Mouse (Mus musculus) heart, embryonic 13.5 days (tissue): ENCODE measurements around the gene Fam71e1. TPM values are rescaled to one million over a fixed set of nuclear protein-coding genes. Genes with fewer than 3 reads are reported as not detected.

Source experiments
- ATAC-seq: fragments of 200-750 bp; cut with Nextera tagmentation; 2 replicates; pipeline ENCODE4 v1.8.0; 2017; ENCODE audit warnings: moderate TSS enrichment; ENCODE audit not compliant: insufficient number of reproducible peaks, low FRiP score, low TSS enrichment; ENCODE audit errors: extremely low read depth
- H3K27ac ChIP-seq: fragments of 300-500 bp; sonication (generic); replicated peaks from 2 replicates; pipeline ENCODE4 v1.5.1; 2015; ENCODE audit warnings: moderate library complexity, mild to moderate bottlenecking, inconsistent platforms
- H3K27me3 ChIP-seq: fragments of 300-500 bp; sonication (generic); replicated peaks from 2 replicates; pipeline ENCODE4 v1.6.1; 2015; ENCODE audit warnings: mild to moderate bottlenecking, inconsistent platforms
- H3K36me3 ChIP-seq: fragments of 300-500 bp; sonication (generic); 2 replicates; pipeline ENCODE4 v1.6.1; 2015; ENCODE audit warnings: mild to moderate bottlenecking, inconsistent platforms
- H3K4me1 ChIP-seq: fragments of 300-500 bp; sonication (generic); 2 replicates; pipeline ENCODE4 v1.6.1; 2015; ENCODE audit warnings: inconsistent platforms
- H3K4me2 ChIP-seq: fragments of 300-500 bp; sonication (generic); 2 replicates; pipeline ENCODE4 v1.6.1; 2015; ENCODE audit warnings: inconsistent platforms, mild to moderate bottlenecking, moderate library complexity
- H3K4me3 ChIP-seq: fragments of 300-500 bp; sonication (generic); 2 replicates; pipeline ENCODE4 v1.5.1; 2015; ENCODE audit warnings: moderate library complexity, mild to moderate bottlenecking, inconsistent platforms
- H3K9ac ChIP-seq: fragments of 300-500 bp; sonication (generic); 2 replicates; pipeline ENCODE4 v1.6.1; 2015; ENCODE audit warnings: inconsistent platforms, mild to moderate bottlenecking, moderate library complexity
- H3K9me3 ChIP-seq: fragments of 300-500 bp; sonication (generic); 2 replicates; pipeline ENCODE4 v1.6.1; 2016; ENCODE audit warnings: inconsistent platforms
- WGBS: fragments of 180-500 bp; shearing (Covaris S2); methylation state at CpG from one replicate; pipeline ENCODE4 v1.1.7; 2015; ENCODE audit warnings: mixed read lengths; 5-methylcytosine and 5-hydroxymethylcytosine counted together
- polyA plus RNA-seq: library from polyadenylated mRNA; unstranded; fragments of >200 nt; fragmentation: Nextera tagmentation; extraction: Ambion mirVana; gene quantifications from 2 replicates; pipeline ENCODE4 v1.2.1, GENCODE M21; 2015

Fam71e1 gene
- polyA plus RNA-seq, 1 experiment from 2014 or later = 9.1 TPM

DNA sequence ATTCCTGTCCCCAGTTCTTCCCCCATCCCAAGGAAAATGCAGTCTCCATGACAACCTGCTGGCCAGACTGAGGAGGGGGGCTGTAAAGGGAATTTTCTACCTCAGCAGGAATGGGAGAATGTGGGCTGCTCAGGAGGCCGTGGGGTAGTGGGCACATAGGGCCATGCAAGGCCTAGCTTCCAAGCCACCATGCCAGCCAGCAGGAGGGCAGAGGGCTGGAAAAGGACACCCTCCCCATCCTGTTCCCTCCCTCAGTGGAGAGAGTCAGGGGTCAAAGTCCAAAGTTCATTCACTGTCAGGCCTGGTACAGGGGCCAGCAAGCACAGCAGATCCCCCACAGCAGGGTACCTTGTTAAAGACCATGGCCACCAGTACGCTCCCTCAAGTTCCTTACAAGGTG lies 31.3 kb upstream of the Fam71e1 start, which contains the start of gene Aspdh:
Gene Aspdh (plus strand): TSS at position 281 of the 400 bp plus-strand sequence.
- Histone ChIP-seq H3K4me1 (peaks cover 61% of the 10 kb centered on the region), H3K27ac (0 out of 2 replicates have a peak within 1 kb of the TSS, but pooled peaks have one; percentile 16)
- WGBS = 64% methylated on average over 2 of the region's 2 CpGs

DNA sequence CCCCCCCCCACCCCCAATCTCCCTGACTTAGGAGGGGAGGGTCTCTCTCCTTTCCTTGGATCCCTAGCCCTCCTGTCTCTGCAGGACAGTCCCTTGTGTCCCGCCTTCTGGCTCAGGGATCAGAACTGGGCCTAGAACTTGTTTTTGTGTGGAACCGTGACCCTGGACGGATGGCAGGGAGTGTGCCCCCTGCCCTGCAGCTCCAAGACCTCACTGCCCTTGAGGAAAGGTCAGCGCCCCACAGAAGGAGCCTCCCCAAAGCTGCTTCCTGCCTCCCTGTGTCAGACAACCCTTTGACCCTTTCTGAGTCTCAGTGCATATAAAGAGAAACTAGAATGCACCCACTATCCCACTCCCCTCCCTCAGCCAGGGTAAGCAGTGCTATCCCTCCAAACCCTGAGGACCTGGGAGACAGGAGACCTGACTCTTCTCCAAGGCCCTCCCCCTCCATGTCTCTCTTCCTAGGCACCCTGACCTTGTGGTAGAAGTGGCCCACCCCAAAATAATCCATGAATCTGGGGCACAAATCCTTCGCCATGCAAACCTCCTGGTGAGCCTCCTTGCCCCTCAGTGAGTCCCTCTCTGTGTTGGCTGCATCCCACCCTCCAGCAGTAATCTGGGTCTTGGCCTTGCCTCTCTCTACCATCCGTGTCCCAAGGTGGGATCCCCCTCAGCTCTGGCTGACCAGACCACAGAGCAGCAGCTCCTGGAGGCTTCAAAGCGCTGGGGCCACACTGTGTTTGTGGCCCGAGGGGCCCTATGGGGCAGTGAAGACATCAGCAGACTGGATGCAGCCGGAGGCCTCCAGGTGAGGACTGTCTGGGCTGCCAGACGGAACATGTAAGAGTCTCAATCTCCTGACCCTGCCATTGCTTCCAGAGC lies 30.1 kb upstream of the Fam71e1 start:
- no peak for ATAC-seq
- no peak overlapping the region; the same call in 1 of the 2 replicates for H3K9ac ChIP-seq

More for the DNA sequence above, 31.3 kb upstream of the Fam71e1 start, which contains the start of gene Aspdh:
- peak within 1 kb of the TSS; percentile 37 for H3K9ac ChIP-seq
- H3K36me3 ChIP-seq = peaks cover 30% of the 10 kb centered on the region
- no peak within 1 kb of the TSS for H3K4me2 ChIP-seq
- no peaks in the 10 kb centered on the region for H3K9me3 ChIP-seq
- no peak for ATAC-seq
- H3K27me3 ChIP-seq = peaks cover 52% of the 10 kb centered on the region
- no peak within 1 kb of the TSS for H3K4me3 ChIP-seq

DNA sequence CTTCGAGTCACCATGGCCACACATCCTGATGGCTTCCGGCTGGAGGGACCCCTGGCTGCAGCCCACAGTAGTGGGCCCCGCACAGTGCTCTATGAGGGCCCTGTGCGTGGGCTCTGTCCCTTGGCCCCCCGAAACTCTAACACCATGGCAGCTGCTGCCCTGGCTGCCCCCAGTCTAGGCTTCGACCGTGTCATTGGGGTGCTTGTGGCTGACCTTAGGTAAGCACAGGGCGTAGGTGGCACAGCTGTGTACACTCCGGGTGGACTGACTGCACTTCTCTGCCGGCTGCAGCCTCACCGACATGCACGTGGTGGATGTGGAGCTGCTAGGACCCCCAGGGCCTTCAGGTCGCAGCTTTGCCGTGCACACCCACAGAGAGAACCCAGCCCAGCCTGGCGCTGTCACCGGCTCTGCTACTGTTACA lies 29.5 kb upstream of the Fam71e1 start:
- WGBS = 81% methylated on average over 16 of the region's 16 CpGs
- Histone ChIP-seq H3K9me3 (no peaks in the 10 kb centered on the region), H3K36me3 (peaks cover 19% of the 10 kb centered on the region), H3K4me3 (peak overlapping the region; percentile 70; the same call in 1 of the 2 replicates), H3K4me1 (peaks cover 79% of the 10 kb centered on the region), H3K27me3 (peaks cover 34% of the 10 kb centered on the region), H3K27ac (no peak overlapping the region), H3K4me2 (peak overlapping the region; percentile 80), H3K9ac (no peak overlapping the region)
- no peak for ATAC-seq

More for the DNA sequence above, 30.1 kb upstream of the Fam71e1 start:
- no peak overlapping the region for H3K4me2 ChIP-seq
- WGBS = 78% methylated on average over 10 of the region's 10 CpGs
- peaks cover 26% of the 10 kb centered on the region for H3K36me3 ChIP-seq
- H3K4me1 ChIP-seq = peaks cover 73% of the 10 kb centered on the region
- no peak overlapping the region for H3K4me3 ChIP-seq
- H3K27ac ChIP-seq = no peak overlapping the region
- no peaks in the 10 kb centered on the region for H3K9me3 ChIP-seq
- peaks cover 41% of the 10 kb centered on the region for H3K27me3 ChIP-seq

DNA sequence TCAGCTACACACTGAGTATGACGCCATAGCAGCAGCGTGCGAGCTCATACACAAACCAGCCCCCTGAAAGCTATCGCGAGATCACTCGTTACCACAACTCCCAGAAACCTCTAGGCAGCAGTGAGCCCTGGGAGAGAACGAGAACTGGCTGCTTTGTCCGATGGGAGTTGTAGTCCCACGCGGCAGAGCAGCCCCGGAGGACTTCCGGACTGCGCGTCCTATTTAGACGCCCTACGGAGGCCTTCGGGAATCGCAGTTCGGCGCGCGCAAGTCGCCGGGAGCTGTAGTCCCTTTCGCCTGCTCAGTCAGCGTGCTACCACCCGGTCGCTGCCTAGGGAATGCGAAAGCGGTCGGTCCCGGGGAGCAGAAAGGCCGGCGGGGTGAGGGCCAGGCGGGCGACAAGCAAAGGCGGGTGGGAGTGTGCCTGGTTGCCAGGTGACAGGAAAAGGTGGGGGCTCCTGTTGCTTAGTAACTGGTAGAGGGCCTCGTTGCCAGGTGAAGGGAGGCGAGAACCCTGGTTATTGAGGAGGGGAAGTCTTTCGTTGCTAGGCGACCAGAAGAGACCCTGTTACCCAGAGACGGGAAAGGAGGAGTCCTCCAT lies 28.5 kb upstream of the Fam71e1 start, which contains the start of gene Josd2:
Gene Josd2 (plus strand): TSS at position 170 of the 601 bp plus-strand sequence.
- ATAC-seq = peak; percentile 80
- H3K27ac ChIP-seq = peak within 1 kb of the TSS; percentile 99
- peak within 1 kb of the TSS; percentile 86 for H3K9ac ChIP-seq
- H3K9me3 ChIP-seq = no peaks in the 10 kb centered on the region
- H3K4me1 ChIP-seq = peaks cover 80% of the 10 kb centered on the region
- under 1% methylated on average over 42 of the region's 42 CpGs for WGBS
- peak within 1 kb of the TSS; percentile 80 for H3K4me2 ChIP-seq
- peaks cover 24% of the 10 kb centered on the region for H3K27me3 ChIP-seq
- peak within 1 kb of the TSS; percentile 70 for H3K4me3 ChIP-seq
- H3K36me3 ChIP-seq = peaks cover 12% of the 10 kb centered on the region

DNA sequence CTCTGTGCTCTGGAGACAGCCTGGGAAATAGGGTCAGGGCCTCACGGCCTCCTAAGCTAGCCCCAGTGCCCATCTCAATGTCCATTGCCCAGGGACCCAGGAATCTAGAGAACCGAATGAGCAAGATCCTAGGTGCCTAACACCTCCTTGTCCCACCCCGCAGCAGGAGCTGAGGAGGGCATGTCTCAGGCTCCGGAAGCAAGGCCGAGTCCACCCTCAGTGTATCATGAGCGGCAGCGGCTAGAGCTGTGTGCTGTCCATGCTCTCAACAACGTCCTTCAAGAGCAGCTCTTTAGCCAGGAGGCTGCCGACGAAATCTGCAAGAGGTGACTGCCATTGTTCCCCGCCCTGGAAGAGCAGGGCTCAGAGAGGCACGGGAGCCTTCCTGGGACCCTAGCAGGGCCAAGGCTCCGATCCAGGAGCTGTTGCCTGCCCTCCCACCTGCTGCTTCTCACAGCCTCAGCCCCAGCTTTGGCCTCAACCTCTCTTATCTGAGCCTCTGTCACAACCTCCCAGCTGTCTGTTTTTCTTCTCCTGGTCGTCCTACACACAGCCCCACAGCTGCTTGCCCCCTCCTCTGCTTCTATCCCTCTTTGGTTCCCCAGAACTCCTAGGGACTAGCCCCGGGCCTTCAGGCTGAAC lies 27.6 kb upstream of the Fam71e1 start:
- H3K9ac ChIP-seq = peak overlapping the region; percentile 86
- peaks cover 7% of the 10 kb centered on the region for H3K36me3 ChIP-seq
- peaks cover 16% of the 10 kb centered on the region for H3K27me3 ChIP-seq
- peaks cover 78% of the 10 kb centered on the region for H3K4me1 ChIP-seq
- peak overlapping the region; percentile 80 for H3K4me2 ChIP-seq
- no peak for ATAC-seq
- peak overlapping the region; percentile 70 for H3K4me3 ChIP-seq
- WGBS = 25% methylated on average over 15 of the region's 15 CpGs
- peak overlapping the region; percentile 99 for H3K27ac ChIP-seq
- no peaks in the 10 kb centered on the region for H3K9me3 ChIP-seq

DNA sequence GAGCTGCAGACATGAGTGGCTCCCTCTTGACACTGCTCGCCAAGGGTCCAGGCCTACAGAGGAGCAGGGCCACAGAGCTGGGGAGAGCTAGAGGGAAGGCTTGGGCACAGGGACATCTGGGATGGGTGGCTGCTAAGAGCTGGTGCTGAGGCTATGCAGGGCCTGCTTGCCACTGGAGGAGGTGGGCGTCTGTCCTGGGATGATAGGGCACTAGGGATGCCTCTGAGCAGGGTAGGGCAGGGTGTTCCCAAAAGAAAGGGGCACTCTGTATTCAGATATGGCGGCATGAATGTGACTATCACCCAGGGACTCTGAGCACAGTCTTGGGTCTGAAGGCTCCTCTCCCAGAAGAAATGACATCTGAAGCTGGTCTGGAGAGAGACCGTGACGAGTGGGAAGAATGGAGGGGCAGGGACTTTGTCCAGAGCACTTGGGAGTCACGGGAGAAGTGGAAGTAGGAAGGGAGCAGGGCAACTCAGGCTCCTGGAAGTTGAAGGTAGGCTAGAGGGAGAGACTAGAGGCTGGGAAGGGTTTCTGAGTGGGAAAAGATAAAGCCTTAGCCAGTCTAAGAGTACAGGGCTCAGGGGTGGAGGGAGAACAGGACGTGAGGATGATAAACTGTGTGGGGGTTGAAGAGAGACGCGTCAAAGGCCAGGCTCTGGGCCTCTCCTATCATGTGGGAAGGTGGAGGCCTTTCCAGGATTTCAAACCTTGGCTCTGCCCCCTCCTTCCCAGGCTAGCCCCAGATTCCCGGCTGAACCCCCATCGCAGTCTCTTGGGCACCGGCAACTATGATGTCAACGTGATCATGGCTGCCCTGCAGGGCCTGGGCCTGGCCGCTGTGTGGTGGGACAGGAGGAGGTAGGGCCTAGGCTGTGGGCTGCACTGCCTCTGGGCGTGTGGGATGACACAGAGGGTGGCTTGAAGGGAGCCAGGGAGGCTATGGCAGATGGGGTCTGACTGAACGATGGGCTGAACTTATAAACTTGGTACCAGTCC lies 26.4 kb upstream of the Fam71e1 start:
- Histone ChIP-seq H3K27me3 (peaks cover 4% of the 10 kb centered on the region; the same call in 1 of the 2 replicates), H3K4me1 (peaks cover 77% of the 10 kb centered on the region), H3K27ac (peak overlapping the region; percentile 99), H3K36me3 (peaks cover 6% of the 10 kb centered on the region), H3K9me3 (no peaks in the 10 kb centered on the region), H3K4me3 (peak overlapping the region; percentile 70), H3K4me2 (peak overlapping the region; percentile 80), H3K9ac (peak overlapping the region; percentile 86)
- ATAC-seq = no peak
- 53% methylated on average over 16 of the region's 16 CpGs for WGBS

DNA sequence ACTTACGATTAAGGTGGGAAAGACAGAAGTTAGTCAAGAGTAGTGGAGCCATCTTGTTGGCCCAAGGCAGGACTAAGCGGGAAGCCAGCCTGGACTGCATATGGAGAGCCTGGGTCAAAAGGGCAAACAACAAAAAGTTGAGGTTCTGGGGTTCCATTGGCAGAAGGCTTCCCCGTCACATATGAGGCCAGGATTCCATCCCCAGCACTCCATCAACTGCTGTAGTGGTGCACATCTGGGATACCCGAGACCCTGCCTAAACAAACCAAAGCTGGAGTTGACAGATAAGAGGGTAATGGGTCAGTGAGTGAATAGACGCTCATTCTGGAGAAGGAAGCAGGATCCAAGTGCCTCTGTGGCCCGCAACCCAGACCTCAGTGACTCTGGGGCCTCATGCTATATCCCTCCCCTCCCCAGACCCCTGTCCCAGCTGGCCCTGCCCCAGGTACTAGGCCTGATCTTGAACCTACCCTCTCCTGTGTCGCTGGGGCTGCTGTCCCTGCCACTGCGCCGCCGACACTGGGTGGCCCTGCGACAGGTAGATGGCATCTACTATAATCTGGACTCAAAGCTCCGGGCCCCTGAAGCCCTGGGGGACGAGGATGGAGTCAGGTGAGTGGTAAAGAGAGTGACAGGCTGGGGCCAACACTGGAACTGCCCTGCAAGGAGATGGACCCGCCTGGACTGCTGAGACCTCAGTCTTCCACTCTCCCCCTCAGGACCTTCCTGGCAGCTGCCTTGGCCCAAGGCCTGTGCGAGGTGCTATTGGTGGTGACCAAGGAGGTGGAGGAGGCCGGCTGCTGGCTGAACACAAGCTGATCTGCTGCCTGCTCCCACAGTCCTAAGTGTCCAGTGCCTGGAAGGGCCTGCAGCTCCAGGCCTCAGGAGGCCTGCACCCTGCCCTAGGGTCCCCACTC lies 25.4 kb upstream of the Fam71e1 start:
- Histone ChIP-seq H3K4me3 (peak overlapping the region; percentile 70; the same call in 1 of the 2 replicates), H3K9me3 (no peaks in the 10 kb centered on the region), H3K9ac (peak overlapping the region; percentile 86), H3K36me3 (peaks cover 6% of the 10 kb centered on the region), H3K27me3 (no peaks in the 10 kb centered on the region; the same call in 1 of the 2 replicates), H3K4me2 (peak overlapping the region; percentile 80), H3K4me1 (peaks cover 81% of the 10 kb centered on the region), H3K27ac (peak overlapping the region; percentile 99)
- WGBS = 62% methylated on average over 16 of the region's 16 CpGs
- ATAC-seq = no peak

DNA sequence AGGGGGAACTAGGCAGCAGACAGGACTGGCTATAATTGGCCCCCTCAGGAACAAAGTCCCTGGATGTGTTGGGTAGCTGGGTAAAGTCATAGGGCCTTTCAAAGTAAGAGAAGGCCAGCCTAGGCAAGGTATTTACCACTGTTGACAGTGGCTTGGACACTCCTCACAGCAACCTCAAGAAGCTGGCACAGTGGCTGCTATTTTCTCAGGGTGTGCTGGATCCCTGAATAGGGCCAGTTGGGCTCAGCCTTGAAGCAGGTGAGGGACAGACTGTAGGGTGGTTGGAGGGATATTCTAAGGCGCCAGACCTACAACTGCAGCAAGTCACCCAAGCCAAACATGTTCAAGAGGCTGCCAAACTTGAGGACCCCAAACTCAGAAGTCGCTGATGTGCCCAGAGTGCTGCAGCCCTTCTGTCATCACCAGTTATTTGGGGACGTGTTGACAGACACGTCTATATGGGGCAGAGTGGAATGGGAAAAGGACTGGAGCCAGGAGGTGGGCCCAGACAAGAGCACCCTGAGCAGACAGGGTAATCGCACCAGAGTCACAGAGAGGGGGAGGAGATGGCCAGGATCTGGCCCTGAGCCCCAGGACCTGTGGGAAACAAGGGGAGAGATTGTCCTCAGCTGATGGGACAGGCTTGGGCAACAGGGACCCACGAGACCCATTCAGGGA lies 24.4 kb upstream of the Fam71e1 start:
- Histone ChIP-seq H3K27me3 (peaks cover under 1% of the 10 kb centered on the region; the same call in 1 of the 2 replicates), H3K4me3 (peak overlapping the region; percentile 63), H3K4me1 (peaks cover 76% of the 10 kb centered on the region), H3K9me3 (no peaks in the 10 kb centered on the region), H3K27ac (peak overlapping the region; percentile 99), H3K4me2 (peak overlapping the region; percentile 80), H3K9ac (peak overlapping the region; percentile 97), H3K36me3 (peaks cover 6% of the 10 kb centered on the region)
- ATAC-seq = peak; percentile 39; the same call in 1 of the 2 replicates
- WGBS = 11% methylated on average over 6 of the region's 6 CpGs

DNA sequence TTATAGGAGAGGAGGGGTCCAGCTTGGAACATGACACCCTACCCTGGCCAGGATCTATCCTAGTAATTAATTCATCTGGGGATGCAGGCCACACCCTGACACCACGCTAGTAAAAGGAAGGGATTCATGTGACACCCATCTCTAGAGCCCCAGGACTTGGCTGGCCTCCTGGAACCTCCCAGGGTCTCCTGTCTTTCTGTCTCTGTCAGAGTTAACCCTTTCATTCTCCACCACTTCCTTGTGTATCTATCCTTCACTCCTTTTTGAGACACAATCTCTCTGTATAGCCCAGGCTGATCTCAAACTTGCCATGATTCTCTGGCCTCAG lies 23.9 kb upstream of the Fam71e1 start:
- no peaks in the 10 kb centered on the region for H3K9me3 ChIP-seq
- peaks cover 6% of the 10 kb centered on the region for H3K36me3 ChIP-seq
- peak overlapping the region; percentile 99 for H3K27ac ChIP-seq
- 5% methylated on average over 1 of the region's 1 CpGs for WGBS
- H3K27me3 ChIP-seq = peaks cover 4% of the 10 kb centered on the region; the same call in 1 of the 2 replicates
- peak overlapping the region; percentile 63 for H3K4me3 ChIP-seq
- ATAC-seq = 0 out of 2 replicates have a peak, but pooled peaks have one; percentile 0
- peaks cover 71% of the 10 kb centered on the region for H3K4me1 ChIP-seq
- H3K9ac ChIP-seq = peak overlapping the region; percentile 97
- H3K4me2 ChIP-seq = peak overlapping the region; percentile 80
